Mouse (Mus musculus): Measurements from ENCODE around the gene Masp2. TPM values are rescaled to one million over a fixed set of nuclear protein-coding genes. Genes with fewer than 3 reads are reported as not detected.
A peak's percentile ranks its signal among the peaks of the same experiment; 100 is the strongest.

Masp2 gene
- polyA plus RNA-seq (2016; fragmentation: Nextera tagmentation; extraction: Ambion mirVana), result 0.09 TPM in 1 of 2 replicates, not detected in the other

- H3K36me3 ChIP-seq, result peaks cover 29% of the 10 kb centered on the region
- H3K4me1 ChIP-seq (replicated peaks), result 0 out of 2 replicates have a peak, but pooled peaks cover 5% of the 10 kb centered on the region
- no peak within 1 kb of the TSS for H3K4me3 ChIP-seq
- no peaks in the 10 kb centered on the region for H3K27me3 ChIP-seq (ENCODE audit: insufficient read depth, poor library complexity, severe bottlenecking)
- no peaks in the 10 kb centered on the region for H3K9me3 ChIP-seq
- 93% methylated on average over 14 of the region's 14 CpGs for WGBS
- H3K27ac ChIP-seq, result no peak within 1 kb of the TSS
- no peak for DNase-seq (ENCODE audit: low spot score)
Observed at GRCm38 (mm10) chr4:148602357-148603120, at the start of gene Masp2. Gene Masp2 (plus strand): TSS chr4:148602554.

- peaks cover 12% of the 10 kb centered on the region for H3K4me1 ChIP-seq (replicated peaks)
- H3K9me3 ChIP-seq, result no peaks in the 10 kb centered on the region
- DNase-seq (ENCODE audit: low spot score), result no peak
- peak overlapping the region; percentile 86 for H3K4me3 ChIP-seq
- no peaks in the 10 kb centered on the region for H3K27me3 ChIP-seq (ENCODE audit: insufficient read depth, poor library complexity, severe bottlenecking)
- peaks cover 83% of the 10 kb centered on the region for H3K36me3 ChIP-seq
- H3K27ac ChIP-seq, result peak overlapping the region; percentile 99
- 31% methylated on average over 6 of the region's 6 CpGs for WGBS
Observed at GRCm38 (mm10) chr4:148557766-148558165, 44.6 kb upstream of the Masp2 start.

- peak within 1 kb of the TSS; percentile 99 for H3K27ac ChIP-seq
- no peaks in the 10 kb centered on the region for H3K27me3 ChIP-seq (ENCODE audit: insufficient read depth, poor library complexity, severe bottlenecking)
- peak within 1 kb of the TSS; percentile 86 for H3K4me3 ChIP-seq
- peaks cover 83% of the 10 kb centered on the region for H3K36me3 ChIP-seq
- DNase-seq (ENCODE audit: low spot score), result peak; percentile 91
- peaks cover 12% of the 10 kb centered on the region for H3K4me1 ChIP-seq (replicated peaks)
- under 1% methylated on average over 63 of the region's 63 CpGs for WGBS
- H3K9me3 ChIP-seq, result no peaks in the 10 kb centered on the region
Observed at GRCm38 (mm10) chr4:148558297-148559000, 43.9 kb upstream of the Masp2 start, which contains the start of gene Exosc10. Gene Exosc10 (plus strand): TSS chr4:148558429.

- H3K27ac ChIP-seq, result no peak overlapping the region
- H3K4me3 ChIP-seq, result no peak overlapping the region
- peaks cover 12% of the 10 kb centered on the region for H3K4me1 ChIP-seq (replicated peaks)
- DNase-seq (ENCODE audit: low spot score), result no peak
- no peaks in the 10 kb centered on the region for H3K27me3 ChIP-seq (ENCODE audit: insufficient read depth, poor library complexity, severe bottlenecking)
- no peaks in the 10 kb centered on the region for H3K9me3 ChIP-seq
- peaks cover 85% of the 10 kb centered on the region for H3K36me3 ChIP-seq
- WGBS, result 94% methylated on average over 17 of the region's 17 CpGs
Observed at GRCm38 (mm10) chr4:148562676-148563075, 39.7 kb upstream of the Masp2 start.

- 96% methylated on average over 12 of the region's 12 CpGs for WGBS
- Histone ChIP-seq H3K4me1 (replicated peaks) (peaks cover 10% of the 10 kb centered on the region), H3K4me3 (no peak overlapping the region), H3K9me3 (no peaks in the 10 kb centered on the region), H3K27me3 (ENCODE audit: insufficient read depth, poor library complexity, severe bottlenecking) (no peaks in the 10 kb centered on the region), H3K36me3 (peaks cover 93% of the 10 kb centered on the region), H3K27ac (no peak overlapping the region)
- DNase-seq (ENCODE audit: low spot score), result no peak
Observed at GRCm38 (mm10) chr4:148563595-148563994, 38.8 kb upstream of the Masp2 start.

- no peaks in the 10 kb centered on the region for H3K4me1 ChIP-seq (replicated peaks)
- no peak for DNase-seq (ENCODE audit: low spot score)
- no peaks in the 10 kb centered on the region for H3K27me3 ChIP-seq (ENCODE audit: insufficient read depth, poor library complexity, severe bottlenecking)
- peaks cover 100% of the 10 kb centered on the region for H3K36me3 ChIP-seq
- H3K27ac ChIP-seq, result no peak overlapping the region
- no peaks in the 10 kb centered on the region for H3K9me3 ChIP-seq
- H3K4me3 ChIP-seq, result no peak overlapping the region
- 93% methylated on average over 10 of the region's 10 CpGs for WGBS
Observed at GRCm38 (mm10) chr4:148570138-148570537, 32.2 kb upstream of the Masp2 start.

GRCm38 (mm10) chr4:148570693-148571295 lies 31.6 kb upstream of the Masp2 start:
- no peak overlapping the region for H3K4me3 ChIP-seq
- WGBS, result 96% methylated on average over 9 of the region's 9 CpGs
- no peak overlapping the region for H3K27ac ChIP-seq
- no peaks in the 10 kb centered on the region for H3K27me3 ChIP-seq (ENCODE audit: insufficient read depth, poor library complexity, severe bottlenecking)
- no peaks in the 10 kb centered on the region for H3K4me1 ChIP-seq (replicated peaks)
- DNase-seq (ENCODE audit: low spot score), result no peak
- no peaks in the 10 kb centered on the region for H3K9me3 ChIP-seq
- peaks cover 100% of the 10 kb centered on the region for H3K36me3 ChIP-seq

GRCm38 (mm10) chr4:148573222-148573621 lies 29.1 kb upstream of the Masp2 start:
- 90% methylated on average over 7 of the region's 7 CpGs for WGBS
- Histone ChIP-seq H3K27ac (no peak overlapping the region), H3K4me3 (no peak overlapping the region), H3K27me3 (ENCODE audit: insufficient read depth, poor library complexity, severe bottlenecking) (no peaks in the 10 kb centered on the region), H3K4me1 (replicated peaks) (no peaks in the 10 kb centered on the region), H3K36me3 (peaks cover 100% of the 10 kb centered on the region), H3K9me3 (no peaks in the 10 kb centered on the region)
- no peak for DNase-seq (ENCODE audit: low spot score)

- no peak for DNase-seq (ENCODE audit: low spot score)
- Histone ChIP-seq H3K27me3 (ENCODE audit: insufficient read depth, poor library complexity, severe bottlenecking) (no peaks in the 10 kb centered on the region), H3K4me3 (no peak overlapping the region), H3K36me3 (peaks cover 78% of the 10 kb centered on the region), H3K9me3 (no peaks in the 10 kb centered on the region), H3K27ac (no peak overlapping the region), H3K4me1 (replicated peaks) (no peaks in the 10 kb centered on the region)
- WGBS, result 92% methylated on average over 9 of the region's 9 CpGs
Observed at GRCm38 (mm10) chr4:148580765-148581164, 21.6 kb upstream of the Masp2 start.

GRCm38 (mm10) chr4:148581422-148581821 lies 20.9 kb upstream of the Masp2 start:
- WGBS, result 99% methylated on average over 5 of the region's 5 CpGs
- Histone ChIP-seq H3K9me3 (no peaks in the 10 kb centered on the region), H3K27ac (no peak overlapping the region), H3K27me3 (ENCODE audit: insufficient read depth, poor library complexity, severe bottlenecking) (no peaks in the 10 kb centered on the region), H3K4me1 (replicated peaks) (no peaks in the 10 kb centered on the region), H3K4me3 (no peak overlapping the region), H3K36me3 (peaks cover 72% of the 10 kb centered on the region)
- DNase-seq (ENCODE audit: low spot score), result no peak

- Histone ChIP-seq H3K4me3 (no peak overlapping the region), H3K9me3 (no peaks in the 10 kb centered on the region), H3K4me1 (replicated peaks) (no peaks in the 10 kb centered on the region), H3K27ac (no peak overlapping the region), H3K36me3 (peaks cover 53% of the 10 kb centered on the region), H3K27me3 (ENCODE audit: insufficient read depth, poor library complexity, severe bottlenecking) (no peaks in the 10 kb centered on the region)
- no peak for DNase-seq (ENCODE audit: low spot score)
- 90% methylated on average over 4 of the region's 4 CpGs for WGBS
Observed at GRCm38 (mm10) chr4:148583257-148583656, 19.1 kb upstream of the Masp2 start.

- Histone ChIP-seq H3K27me3 (ENCODE audit: insufficient read depth, poor library complexity, severe bottlenecking) (no peaks in the 10 kb centered on the region), H3K4me3 (no peak overlapping the region), H3K4me1 (replicated peaks) (peaks cover 9% of the 10 kb centered on the region), H3K36me3 (peaks cover 19% of the 10 kb centered on the region), H3K27ac (no peak overlapping the region), H3K9me3 (no peaks in the 10 kb centered on the region)
- no peak for DNase-seq (ENCODE audit: low spot score)
- WGBS, result 88% methylated on average over 9 of the region's 9 CpGs
Observed at GRCm38 (mm10) chr4:148586648-148587047, 15.7 kb upstream of the Masp2 start.

- no peaks in the 10 kb centered on the region for H3K27me3 ChIP-seq (ENCODE audit: insufficient read depth, poor library complexity, severe bottlenecking)
- H3K27ac ChIP-seq, result no peak overlapping the region
- H3K4me1 ChIP-seq (replicated peaks), result peaks cover 30% of the 10 kb centered on the region
- DNase-seq (ENCODE audit: low spot score), result no peak
- H3K9me3 ChIP-seq, result no peaks in the 10 kb centered on the region
- WGBS, result 86% methylated on average over 9 of the region's 9 CpGs
- no peak overlapping the region for H3K4me3 ChIP-seq
- peaks cover 11% of the 10 kb centered on the region for H3K36me3 ChIP-seq
Observed at GRCm38 (mm10) chr4:148588793-148589192, 13.6 kb upstream of the Masp2 start.

Measured in hindbrain, embryonic 10.5 days (tissue).